Mouse (Mus musculus): ENCODE results near the gene Prkca.

- no peak for TF ChIP-seq CTCF (IDR thresholded peaks at IDR 0.05; ENCODE audit: insufficient read depth, low read depth, low read length)
- no peak for TF ChIP-seq POLR2A (IDR thresholded peaks at IDR 0.05; ENCODE audit: insufficient read depth, low read depth, low read length)
Observed at GRCm38 (mm10) chr11:108289192-108289591, 54.5 kb downstream of the Prkca start.

Measured in olfactory bulb, adult 2 months (tissue).